Mouse (Mus musculus) cerebellum, adult 2 months (tissue): Measurements from ENCODE around the gene Olfr1532-ps1. TPM values are rescaled to one million over a fixed set of nuclear protein-coding genes. Genes with fewer than 3 reads are reported as not detected.
"Not testable (repeated sequence)": the region's sequence is repeated elsewhere in the genome, so short reads cannot be mapped to it uniquely, and the experiment has no call there.

Source experiments
- DNase-seq, 2 experiments: peaks; one replicate each; pipeline ENCODE4 v3.0.0; 2021
- H3K27ac ChIP-seq: fragments of 200-500 bp; 2 replicates; pipeline ENCODE4 v1.5.1; 2012; ENCODE audit warnings: low read length, control low read depth, inconsistent platforms; ENCODE audit not compliant: insufficient read depth
- H3K27me3 ChIP-seq: fragments of 200-500 bp; 2 replicates; pipeline ENCODE4 v1.6.1; 2012; ENCODE audit warnings: inconsistent platforms, mild to moderate bottlenecking, low read length, moderate library complexity; ENCODE audit not compliant: control insufficient read depth, insufficient read depth
- H3K4me1 ChIP-seq: fragments of 200-500 bp; 2 replicates; pipeline ENCODE4 v1.6.1; 2011; ENCODE audit warnings: low read length; ENCODE audit not compliant: control insufficient read depth, insufficient read depth
- H3K4me3 ChIP-seq: fragments of 200-500 bp; replicated peaks from 2 replicates; pipeline ENCODE3; 2011; ENCODE audit warnings: mild to moderate bottlenecking, low read depth, low read length, control low read depth; ENCODE audit not compliant: insufficient read depth
- CTCF ChIP-seq: fragments of 200-500 bp; IDR thresholded peaks from 2 replicates; pipeline ENCODE4 v1.5.1; 2011; ENCODE audit warnings: low read depth, mild to moderate bottlenecking, control low read depth, low read length, moderate library complexity, borderline replicate concordance; ENCODE audit not compliant: insufficient read depth
- POLR2A ChIP-seq: fragments of 200-500 bp; IDR thresholded peaks from 2 replicates; pipeline ENCODE4 v1.6.1; 2011; ENCODE audit warnings: low read length, control low read depth, borderline replicate concordance; ENCODE audit not compliant: insufficient read depth
- WGBS: fragments of 180-500 bp; shearing (Covaris S2); methylation state at CpG from one replicate; pipeline ENCODE4 v1.1.7; 2018; 5-methylcytosine and 5-hydroxymethylcytosine counted together
- polyA plus RNA-seq: library from polyadenylated mRNA; depleted of rRNA; stranded (reverse); fragments of >200 nt; gene quantifications from 2 replicates; pipeline ENCODE4 v1.2.3, GENCODE M21; 2012; rRNA removed

Gene Olfr1532-ps1
- polyA plus RNA-seq: not detected in 2 replicates

- Histone ChIP-seq H3K4me3 (no peak within 1 kb of the TSS), H3K27ac (no peak within 1 kb of the TSS), H3K27me3 (no peaks in the 10 kb centered on the region), H3K4me1 (no peaks in the 10 kb centered on the region)
- no peak for TF ChIP-seq CTCF
- DNase-seq: no peak
- WGBS: 59% methylated on average over 2 of the region's 2 CpGs
Measured at GRCm38 (mm10) chr7:106907676-106908075, at the start of gene Olfr1532-ps1. Olfr1532-ps1 (plus strand) TSS chr7:106908001.

DNA sequence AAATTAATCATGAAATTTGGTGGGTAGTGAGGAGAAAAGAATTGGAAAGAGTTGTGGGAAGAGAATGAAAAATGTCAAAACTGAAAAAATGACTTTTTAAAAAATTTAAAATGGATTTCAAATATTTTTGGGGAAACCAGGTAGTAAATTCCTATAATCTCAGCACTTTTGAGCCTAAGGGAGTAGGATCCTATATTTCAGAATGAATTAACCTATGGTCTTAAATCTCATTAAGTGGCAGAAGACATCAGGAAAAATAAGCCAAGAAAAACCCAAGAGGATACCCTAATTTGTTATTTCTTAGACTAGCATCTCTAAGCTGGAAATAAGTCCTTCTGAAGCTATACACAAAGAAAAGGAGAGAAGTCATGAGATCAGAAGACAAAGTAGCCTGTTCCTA lies 44.9 kb upstream of the Olfr1532-ps1 start, which contains the start of gene Olfr704:
Olfr704 (plus strand) TSS at position 301 of the 400 bp plus-strand sequence.
- DNase-seq: no peak
- no peak within 1 kb of the TSS for H3K27ac ChIP-seq
- TF ChIP-seq POLR2A: no peak
- H3K4me3 ChIP-seq: no peak within 1 kb of the TSS
- no peaks in the 10 kb centered on the region for H3K27me3 ChIP-seq
- no peaks in the 10 kb centered on the region for H3K4me1 ChIP-seq

GRCm38 (mm10) chr7:106876791-106877190 lies 31.0 kb upstream of the Olfr1532-ps1 start, which contains the start of gene Olfr705:
Olfr705 (minus strand) TSS chr7:106876891.
- WGBS: 73% methylated on average over 3 of the region's 3 CpGs
- H3K4me1 ChIP-seq: no peaks in the 10 kb centered on the region
- TF ChIP-seq CTCF (no peak), POLR2A (no peak)
- no peak within 1 kb of the TSS for H3K4me3 ChIP-seq
- H3K27me3 ChIP-seq: no peaks in the 10 kb centered on the region
- DNase-seq: no peak
- H3K27ac ChIP-seq: no peak within 1 kb of the TSS

- no peak within 1 kb of the TSS for H3K4me3 ChIP-seq
- WGBS: 79% methylated on average over 2 of the region's 2 CpGs
- no peaks in the 10 kb centered on the region for H3K4me1 ChIP-seq
- DNase-seq: no peak
- H3K27ac ChIP-seq: no peak within 1 kb of the TSS
- TF ChIP-seq CTCF (no peak), POLR2A (no peak)
- no peaks in the 10 kb centered on the region for H3K27me3 ChIP-seq
Measured at GRCm38 (mm10) chr7:106888062-106888461, 19.7 kb upstream of the Olfr1532-ps1 start, which contains the start of gene Olfr706. Olfr706 (minus strand) TSS chr7:106888162.

- not testable (repeated sequence) for H3K4me1 ChIP-seq, H3K27me3 ChIP-seq, H3K4me3 ChIP-seq, H3K27ac ChIP-seq, DNase-seq
- 79% methylated on average over 3 of the region's 3 CpGs for WGBS
Measured at GRCm38 (mm10) chr7:106901141-106901540, 6.7 kb upstream of the Olfr1532-ps1 start, which contains the start of gene Olfr707. Olfr707 (minus strand) TSS chr7:106901241.

DNA sequence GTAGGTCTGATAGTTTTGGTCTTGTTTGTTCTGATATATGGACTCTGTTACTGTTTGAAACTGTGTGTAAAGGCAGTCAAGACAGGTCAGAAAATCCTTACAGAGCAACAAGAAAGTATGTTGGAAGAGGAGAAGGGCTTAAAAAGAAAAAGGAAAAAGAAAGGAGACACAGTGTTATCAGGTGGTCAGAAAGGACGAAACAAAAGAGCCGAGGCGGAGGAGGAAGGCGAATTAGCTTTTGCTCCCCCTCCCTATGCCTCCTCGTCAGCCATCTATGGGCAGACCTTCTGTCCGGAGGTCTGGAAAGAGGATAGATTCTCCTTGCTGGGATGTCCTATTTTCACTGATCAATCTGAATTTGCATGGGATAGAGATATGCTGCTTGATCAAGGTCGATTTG lies 13.2 kb downstream of the Olfr1532-ps1 start:
- DNase-seq, H3K4me1 ChIP-seq, H3K27me3 ChIP-seq, H3K27ac ChIP-seq, H3K4me3 ChIP-seq: not testable (repeated sequence)
- 88% methylated on average over 7 of the region's 7 CpGs for WGBS

- TF ChIP-seq POLR2A: no peak
- TF ChIP-seq CTCF: no peak
Measured at GRCm38 (mm10) chr7:106932119-106932518, 24.3 kb downstream of the Olfr1532-ps1 start, which contains the start of gene Olfr709-ps1. Olfr709-ps1 (minus strand) TSS chr7:106932219.

DNA sequence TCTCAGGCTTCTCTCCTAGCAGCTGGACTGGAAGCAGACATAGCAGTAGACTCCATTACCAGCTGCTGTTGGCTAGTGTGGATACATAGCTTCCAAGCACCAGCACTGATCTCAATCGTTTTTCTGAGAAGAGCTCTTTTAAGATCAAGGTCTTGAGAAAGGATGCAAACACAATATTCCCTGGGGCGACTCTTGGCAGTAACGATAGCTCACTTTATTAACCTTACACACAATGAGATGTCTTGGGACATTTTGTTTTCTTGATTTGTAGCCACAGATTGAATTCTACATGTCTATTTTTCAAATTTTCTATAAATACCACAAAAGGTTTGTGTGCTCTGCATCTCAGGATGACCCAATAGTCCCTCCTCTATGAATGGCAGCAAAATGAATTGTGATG lies 40.4 kb downstream of the Olfr1532-ps1 start, which contains the start of gene Olfr710:
Olfr710 (minus strand) TSS at position 101 of the 400 bp plus-strand sequence.
- no peak within 1 kb of the TSS for H3K4me3 ChIP-seq
- H3K4me1 ChIP-seq: no peaks in the 10 kb centered on the region
- TF ChIP-seq POLR2A: no peak
- TF ChIP-seq CTCF: no peak
- no peak for DNase-seq
- 67% methylated on average over 3 of the region's 3 CpGs for WGBS
- H3K27me3 ChIP-seq: no peaks in the 10 kb centered on the region
- H3K27ac ChIP-seq: no peak within 1 kb of the TSS

More at GRCm38 (mm10) chr7:106932119-106932518, 24.3 kb downstream of the Olfr1532-ps1 start, which contains the start of gene Olfr709-ps1:
- Histone ChIP-seq H3K4me3 (no peak within 1 kb of the TSS), H3K4me1 (no peaks in the 10 kb centered on the region), H3K27ac (no peak within 1 kb of the TSS), H3K27me3 (no peaks in the 10 kb centered on the region)
- DNase-seq: no peak

DNA sequence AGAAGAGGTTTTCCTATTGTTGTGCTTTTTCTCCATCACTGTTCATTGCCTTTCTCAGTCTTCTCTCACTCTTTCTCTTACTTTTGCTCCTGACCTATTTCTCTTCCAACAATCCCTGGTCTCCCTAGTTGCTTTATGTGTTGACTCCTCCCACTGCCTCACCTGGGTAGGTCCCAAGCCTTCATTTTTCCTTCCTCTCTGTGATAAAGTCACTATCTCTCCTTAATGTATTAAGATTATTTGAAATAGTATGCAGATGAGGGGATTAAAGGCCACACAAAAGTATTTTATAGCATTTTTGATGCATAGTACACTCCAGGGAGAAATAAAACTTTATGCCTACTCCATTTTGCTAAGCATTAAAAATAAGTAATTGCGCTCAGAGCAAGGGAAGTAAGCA lies 56.0 kb downstream of the Olfr1532-ps1 start, which contains the start of gene Olfr6:
Olfr6 (minus strand) TSS at position 101 of the 400 bp plus-strand sequence.
- Histone ChIP-seq H3K4me3 (no peak within 1 kb of the TSS), H3K27me3 (no peaks in the 10 kb centered on the region), H3K27ac (no peak within 1 kb of the TSS), H3K4me1 (no peaks in the 10 kb centered on the region)
- DNase-seq: no peak
- WGBS: 83% methylated on average over 1 of the region's 1 CpGs
- TF ChIP-seq POLR2A (no peak), CTCF (no peak)

Other genes starting within 250 kb of the Olfr1532-ps1 start
- gene Olfr693, start 227.4 kb upstream of the Olfr1532-ps1 start, polyA plus RNA-seq: not detected in 2 replicates
- not detected in 2 replicates for gene Olfr694, start 216.2 kb upstream of the Olfr1532-ps1 start, polyA plus RNA-seq
- not detected in 2 replicates for gene Olfr695, start 191.6 kb upstream of the Olfr1532-ps1 start, polyA plus RNA-seq
- gene Olfr697, start 165.6 kb upstream of the Olfr1532-ps1 start, polyA plus RNA-seq: not detected in 2 replicates
- not detected in 2 replicates for gene Olfr698, start 152.6 kb upstream of the Olfr1532-ps1 start, polyA plus RNA-seq
- gene Olfr699, start 114.8 kb upstream of the Olfr1532-ps1 start, polyA plus RNA-seq: not detected in 2 replicates
- not detected in 2 replicates for gene Olfr700, start 99.2 kb upstream of the Olfr1532-ps1 start, polyA plus RNA-seq
- not detected in 2 replicates for gene Olfr701, start 93.9 kb upstream of the Olfr1532-ps1 start, polyA plus RNA-seq
- not detected in 2 replicates for gene Olfr702, start 74.1 kb upstream of the Olfr1532-ps1 start, polyA plus RNA-seq
- gene Olfr703, start 64.6 kb upstream of the Olfr1532-ps1 start, polyA plus RNA-seq: not detected in 2 replicates
- not detected in 2 replicates for gene Olfr704, start 44.8 kb upstream of the Olfr1532-ps1 start, polyA plus RNA-seq
- gene Olfr705, start 31.1 kb upstream of the Olfr1532-ps1 start, polyA plus RNA-seq: not detected in 2 replicates
- gene Olfr706, start 19.8 kb upstream of the Olfr1532-ps1 start, polyA plus RNA-seq: not detected in 2 replicates
- gene Olfr707, start 6.8 kb upstream of the Olfr1532-ps1 start, polyA plus RNA-seq: not detected in 2 replicates
- not detected in 2 replicates for gene Olfr709-ps1, start 24.2 kb downstream of the Olfr1532-ps1 start, polyA plus RNA-seq
- not detected in 2 replicates for gene Olfr710, start 40.3 kb downstream of the Olfr1532-ps1 start, polyA plus RNA-seq
- gene Olfr6, start 55.9 kb downstream of the Olfr1532-ps1 start, polyA plus RNA-seq: not detected in 2 replicates
- not detected in 2 replicates for gene Olfr711, start 67.5 kb downstream of the Olfr1532-ps1 start, polyA plus RNA-seq
- gene Olfr2, start 98.1 kb downstream of the Olfr1532-ps1 start, polyA plus RNA-seq: not detected in 2 replicates
- not detected in 2 replicates for gene Olfr713, start 123.2 kb downstream of the Olfr1532-ps1 start, polyA plus RNA-seq
- not detected in 2 replicates for gene Olfr714, start 163.0 kb downstream of the Olfr1532-ps1 start, polyA plus RNA-seq
- not detected in 2 replicates for gene Olfr17, start 185.2 kb downstream of the Olfr1532-ps1 start, polyA plus RNA-seq
- gene Olfr715b, start 202.4 kb downstream of the Olfr1532-ps1 start, polyA plus RNA-seq: not detected in 2 replicates
- gene Olfr715, start 223.1 kb downstream of the Olfr1532-ps1 start, polyA plus RNA-seq: not detected in 2 replicates
- gene Olfr716, start 230.3 kb downstream of the Olfr1532-ps1 start, polyA plus RNA-seq: not detected in 2 replicates